Mouse (Mus musculus) left cerebral cortex, adult 9 months (tissue): ENCODE measurements around the gene Dag1.
A peak's percentile ranks its signal among the peaks of the same experiment; 100 is the strongest.
"Not testable (repeated sequence)": the region's sequence is repeated elsewhere in the genome, so short reads cannot be mapped to it uniquely, and the experiment has no call there.

Source experiments
- DNase-seq, 2 experiments: peaks; one replicate each; pipeline ENCODE4 v3.0.0; 2022; ENCODE audit warnings: low spot score in 2 of 2

Dag1 gene

GRCm38 (mm10) chr9:108274476-108275330 lies 10.9 kb upstream of the Dag1 start:
- no peak for DNase-seq

GRCm38 (mm10) chr9:108273485-108273884 lies 9.7 kb upstream of the Dag1 start:
- DNase-seq: no peak

GRCm38 (mm10) chr9:108272691-108273090 lies 8.9 kb upstream of the Dag1 start:
- no peak for DNase-seq

- DNase-seq: no peak
Observed at GRCm38 (mm10) chr9:108271941-108272340, 8.2 kb upstream of the Dag1 start.

GRCm38 (mm10) chr9:108268701-108269100 lies 4.9 kb upstream of the Dag1 start:
- not testable (repeated sequence) for DNase-seq

GRCm38 (mm10) chr9:108267691-108268090 lies 3.9 kb upstream of the Dag1 start:
- DNase-seq: no peak

- DNase-seq: no peak
Observed at GRCm38 (mm10) chr9:108266261-108266935, 2.6 kb upstream of the Dag1 start.

- DNase-seq: no peak
Observed at GRCm38 (mm10) chr9:108264191-108264921, 598 bp upstream of the Dag1 start.

GRCm38 (mm10) chr9:108263131-108263681 lies 552 bp downstream of the Dag1 start:
- DNase-seq: peak; percentile 24 to 25

GRCm38 (mm10) chr9:108262494-108263049 lies 1.2 kb downstream of the Dag1 start:
- DNase-seq: no peak

- no peak for DNase-seq
Observed at GRCm38 (mm10) chr9:108261865-108262264, 1.9 kb downstream of the Dag1 start.

- DNase-seq: no peak
Observed at GRCm38 (mm10) chr9:108260526-108260925, 3.2 kb downstream of the Dag1 start.

GRCm38 (mm10) chr9:108252766-108253165 lies 11.0 kb downstream of the Dag1 start:
- no peak for DNase-seq

- DNase-seq: no peak
Observed at GRCm38 (mm10) chr9:108251877-108252276, 11.9 kb downstream of the Dag1 start.

- no peak for DNase-seq
Observed at GRCm38 (mm10) chr9:108248957-108249356, 14.8 kb downstream of the Dag1 start.

- DNase-seq: no peak
Observed at GRCm38 (mm10) chr9:108244984-108245383, 18.8 kb downstream of the Dag1 start.

GRCm38 (mm10) chr9:108244540-108244939 lies 19.2 kb downstream of the Dag1 start:
- no peak for DNase-seq

- DNase-seq: no peak
Observed at GRCm38 (mm10) chr9:108239951-108240350, 23.8 kb downstream of the Dag1 start.

- DNase-seq: no peak
Observed at GRCm38 (mm10) chr9:108238831-108239230, 24.9 kb downstream of the Dag1 start.

- DNase-seq: no peak
Observed at GRCm38 (mm10) chr9:108238402-108238801, 25.4 kb downstream of the Dag1 start.

- no peak for DNase-seq
Observed at GRCm38 (mm10) chr9:108234682-108235081, 29.1 kb downstream of the Dag1 start.

- DNase-seq: no peak
Observed at GRCm38 (mm10) chr9:108232908-108233307, 30.9 kb downstream of the Dag1 start.
